Mouse (Mus musculus): Measurements from ENCODE around the gene P3h4. TPM values are rescaled to one million over a fixed set of nuclear protein-coding genes. Genes with fewer than 3 reads are reported as not detected.

Gene P3h4
- total RNA-seq (2021) = 1 to 10 TPM; 7.2 to 7.5 TPM

DNA sequence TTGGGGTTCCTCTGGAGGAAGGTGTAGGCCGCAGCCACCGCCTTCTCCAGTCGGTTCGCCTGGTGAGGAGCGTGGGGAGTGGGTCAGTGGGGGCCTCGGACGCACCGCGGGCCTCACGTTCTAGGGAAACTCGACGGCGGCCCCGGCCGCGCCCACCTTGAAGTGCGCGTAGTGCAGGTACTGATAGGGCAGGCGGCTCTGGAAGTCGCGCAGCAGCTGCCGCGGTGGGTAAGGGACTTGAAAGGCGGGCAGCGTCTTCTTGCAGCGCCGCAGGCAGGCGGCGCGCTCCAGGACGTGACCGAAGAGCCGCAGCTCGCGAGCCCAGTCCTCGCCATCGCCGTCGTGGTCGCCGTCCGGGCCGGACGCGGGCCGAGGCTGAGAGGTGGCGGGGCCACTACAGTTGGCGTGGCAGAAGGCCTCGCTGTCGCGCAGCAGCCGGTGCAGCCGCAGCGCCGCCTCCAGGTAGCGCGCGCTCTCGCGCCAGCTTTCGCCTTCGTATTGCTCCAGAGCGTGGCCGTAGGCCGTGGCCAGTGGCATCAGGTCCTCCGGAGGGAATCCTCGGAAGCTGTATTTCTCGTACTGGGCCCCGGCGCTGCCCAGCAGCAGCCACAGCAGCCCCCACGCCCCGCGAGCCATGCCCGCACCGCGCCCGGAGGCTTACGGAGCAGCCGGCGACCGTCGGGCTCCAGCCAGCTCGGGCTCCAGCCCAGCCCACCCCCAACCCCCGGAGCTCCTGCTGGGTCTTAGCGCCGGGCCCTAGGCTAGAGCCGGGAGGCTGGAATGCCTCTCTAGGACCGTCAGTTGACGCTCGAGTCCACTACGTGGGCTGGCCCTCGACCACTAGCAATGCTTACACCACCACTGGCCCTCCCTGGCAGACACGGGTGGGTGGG is at the start of gene P3h4:
Gene P3h4, minus strand, starts transcription at position 816 of the 893 bp plus-strand sequence.
- intact Hi-C loops (cut with DNase I) = no loop called here
- peak; percentile 65 to 80 for DNase-seq (ENCODE audit: low spot score in 2 of 2)

DNA sequence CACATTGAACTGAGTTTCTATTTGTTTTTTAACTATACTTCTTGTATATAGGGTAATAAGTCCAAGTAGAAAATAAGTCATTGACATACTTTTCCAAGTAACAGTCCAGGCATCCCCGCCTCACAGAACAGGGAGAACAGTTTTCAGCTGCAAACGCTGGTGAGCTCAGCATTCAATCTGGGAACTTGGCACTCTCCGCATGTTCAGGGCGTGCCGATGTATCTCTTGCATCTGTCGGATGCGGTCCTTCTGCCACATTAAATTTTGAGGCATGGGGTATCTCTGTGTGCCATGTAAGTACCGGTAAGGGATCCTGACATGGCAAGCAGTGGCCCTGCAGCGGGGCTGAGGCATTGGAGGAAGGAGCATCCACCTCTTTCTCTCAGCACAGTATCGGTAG is 48.1 kb upstream of the P3h4 start:
- intact Hi-C loops (cut with DNase I) = no loop called here
- DNase-seq (ENCODE audit: low spot score in 2 of 2) = peak in 1 of 2 experiments; percentile 52

DNA sequence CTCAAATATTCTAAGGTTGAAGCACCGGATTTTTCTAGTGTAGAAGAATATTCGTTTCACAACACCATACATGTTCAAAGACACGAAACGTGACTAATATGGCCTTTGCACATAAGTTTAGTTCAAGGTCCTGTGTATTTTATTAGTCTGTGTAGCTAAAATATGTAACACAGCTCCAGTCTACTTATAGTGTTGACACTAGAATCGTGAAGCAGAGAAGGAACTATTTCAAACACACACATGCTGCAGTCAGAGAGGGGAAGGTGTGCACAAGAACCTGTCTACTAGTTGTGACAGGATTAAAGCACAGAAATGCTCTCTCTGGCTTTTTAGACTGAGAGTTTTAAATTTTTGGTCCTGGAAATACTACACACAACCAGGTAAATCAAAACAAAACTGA is 43.1 kb upstream of the P3h4 start:
- no peak for DNase-seq (ENCODE audit: low spot score in 2 of 2)
- intact Hi-C loops (cut with DNase I) = no loop called here

DNA sequence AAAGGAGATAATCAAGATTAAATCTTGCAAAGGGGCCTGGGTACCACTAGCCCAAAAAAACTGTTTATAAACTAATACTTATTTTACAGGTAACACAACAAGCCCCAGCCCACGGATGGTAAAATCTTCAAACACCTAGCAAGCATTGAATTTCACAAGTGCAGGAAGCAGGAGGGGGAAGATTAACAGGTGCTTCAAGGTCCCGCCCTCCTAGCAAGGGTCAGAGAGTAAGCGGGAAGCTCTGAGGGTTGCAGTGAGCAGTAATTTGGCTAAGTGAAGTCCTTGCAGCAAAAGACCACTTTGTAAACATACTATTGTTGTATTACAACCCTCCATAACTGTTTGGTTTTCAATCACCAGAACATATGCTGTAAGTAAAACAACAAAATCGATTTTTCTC is 42.6 kb upstream of the P3h4 start:
- intact Hi-C loops (cut with DNase I) = no loop called here
- no peak for DNase-seq (ENCODE audit: low spot score in 2 of 2)

DNA sequence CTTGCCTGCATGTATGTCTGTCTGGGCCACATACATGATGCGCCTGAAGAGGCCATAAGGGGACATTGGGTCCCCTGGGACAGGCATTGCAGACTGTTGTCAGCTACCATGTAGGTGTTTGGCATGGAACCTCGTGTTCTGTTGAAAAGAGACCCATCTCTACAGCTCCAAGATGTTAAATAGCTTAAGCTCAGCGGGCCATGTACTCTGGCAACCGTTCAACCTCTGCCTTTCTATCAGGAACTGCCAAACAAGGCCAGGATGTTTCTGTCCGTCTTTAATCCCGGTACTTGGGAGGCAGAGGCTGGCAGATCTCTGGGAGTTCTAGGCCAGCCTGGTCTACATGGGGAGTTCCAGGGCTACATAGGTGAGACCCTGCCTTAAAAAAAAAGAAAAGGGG is 28.0 kb upstream of the P3h4 start:
- DNase-seq (ENCODE audit: low spot score in 2 of 2) = no peak
- intact Hi-C loops (cut with DNase I) = no loop called here

DNA sequence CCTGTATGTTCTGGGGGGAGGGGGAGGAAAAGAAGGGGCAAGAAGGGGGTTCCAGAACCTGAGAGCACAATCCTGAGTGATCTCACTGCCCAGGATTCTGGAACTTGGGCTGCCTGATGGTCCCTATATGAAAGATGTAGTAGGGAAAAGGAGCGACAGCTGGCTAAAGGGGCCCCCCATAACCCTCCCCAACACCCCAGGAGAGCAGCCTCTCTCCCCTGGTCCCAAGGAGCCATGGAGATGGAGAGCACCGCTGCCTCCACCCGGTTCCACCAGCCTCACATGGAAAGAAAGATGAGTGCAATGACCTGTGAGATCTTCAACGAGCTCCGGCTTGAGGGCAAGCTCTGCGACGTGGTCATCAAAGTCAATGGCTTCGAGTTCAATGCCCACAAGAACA is 27.2 kb upstream of the P3h4 start, which contains the start of the genes Nt5c3b and Klhl10:
Gene Nt5c3b, minus strand, starts transcription at position 12 of the 400 bp plus-strand sequence.
Gene Klhl10, plus strand, starts transcription at position 121 of the 400 bp plus-strand sequence.
- intact Hi-C loops (cut with DNase I) = no loop called here
- DNase-seq (ENCODE audit: low spot score in 2 of 2) = no peak

DNA sequence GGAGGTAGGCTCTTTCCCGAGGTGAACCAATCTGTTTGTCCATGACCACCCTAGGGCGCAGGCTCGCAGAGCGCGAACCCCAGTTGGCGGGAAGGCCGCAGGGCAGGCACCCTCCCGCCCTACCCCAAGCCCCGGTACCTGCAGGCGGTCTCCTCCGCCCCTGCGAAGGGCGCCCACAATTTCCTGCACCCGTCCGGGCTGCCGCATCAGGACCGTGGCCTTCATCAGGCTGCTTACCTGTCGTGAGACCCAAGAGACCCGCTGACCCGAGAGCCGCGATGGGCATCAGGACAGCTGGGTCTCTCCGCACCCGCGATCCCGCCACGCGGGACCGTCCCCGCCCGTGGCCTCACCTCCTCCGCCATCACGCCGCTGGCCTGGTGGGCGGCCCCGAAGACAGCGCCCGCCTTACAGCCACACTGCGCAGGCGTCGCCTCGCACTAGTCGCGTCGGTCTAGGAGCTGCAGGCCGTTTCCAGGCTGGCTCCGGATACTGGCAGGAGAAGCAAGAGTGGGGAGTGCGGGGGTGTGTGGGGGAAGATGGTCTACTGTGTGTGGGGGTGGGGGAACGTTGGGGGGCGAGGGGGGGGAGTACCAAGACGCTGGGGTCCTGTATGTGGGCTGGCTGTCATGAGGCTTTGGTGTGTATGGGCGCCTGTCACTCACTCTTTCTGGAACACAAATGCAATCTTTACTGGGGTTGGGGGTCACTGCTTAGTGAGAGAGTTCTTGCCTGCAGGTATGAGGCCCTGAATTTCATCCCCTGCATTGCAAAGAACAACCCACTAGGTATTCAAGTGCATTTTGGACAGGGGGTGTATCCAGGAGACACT is 26.3 kb upstream of the P3h4 start:
- intact Hi-C loops (cut with DNase I) = no loop called here

DNA sequence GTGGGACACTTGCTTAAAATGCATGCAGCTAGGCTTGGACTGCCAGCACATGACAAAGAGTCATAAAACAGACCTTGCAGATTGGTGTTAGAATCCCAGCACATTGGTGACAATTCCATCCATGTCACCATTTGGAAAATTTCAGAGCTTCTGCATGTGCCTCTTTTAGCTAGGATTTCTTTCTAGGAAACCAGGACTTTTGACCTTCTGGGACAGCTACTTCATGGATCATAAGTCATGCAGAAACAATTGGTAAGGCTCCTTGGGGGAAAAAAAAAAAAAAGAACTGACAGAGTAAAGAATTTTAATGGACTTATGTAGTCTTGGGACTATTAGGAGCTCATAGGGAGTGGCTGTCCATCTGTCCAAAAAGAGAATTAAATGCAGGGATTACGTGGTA is 23.3 kb upstream of the P3h4 start:
- intact Hi-C loops (cut with DNase I) = no loop called here
- no peak for DNase-seq (ENCODE audit: low spot score in 2 of 2)

More for the DNA sequence above, 26.3 kb upstream of the P3h4 start:
- DNase-seq (ENCODE audit: low spot score in 2 of 2) = peak; percentile 85 to 87

DNA sequence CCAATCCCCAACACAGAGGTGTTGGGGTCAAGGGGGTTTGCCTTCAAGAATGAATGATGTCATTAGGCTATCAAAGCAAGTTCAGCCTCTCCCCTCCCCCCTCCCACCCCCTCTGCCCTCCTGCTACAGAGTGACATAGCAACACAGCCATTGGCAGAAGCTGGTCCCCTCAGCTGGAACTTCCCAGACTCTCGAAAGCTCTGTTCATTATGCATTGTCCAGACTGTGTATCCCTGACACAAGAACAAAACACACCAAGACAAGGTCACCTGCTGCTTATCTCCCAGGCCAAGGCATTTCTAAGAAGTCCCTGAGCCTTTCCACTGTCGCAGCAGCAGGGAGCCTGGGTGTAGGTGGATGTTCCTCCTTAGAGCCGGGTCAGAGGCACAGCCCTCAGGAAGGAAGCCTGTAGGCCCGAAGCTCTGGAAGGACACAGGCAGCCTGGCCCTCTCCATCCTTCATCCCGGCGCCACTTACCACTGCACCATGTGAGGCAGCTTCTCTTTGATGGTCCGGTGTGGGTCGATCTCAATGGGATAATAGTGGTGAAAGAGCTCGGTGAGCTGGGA is 21.1 kb upstream of the P3h4 start:
- DNase-seq (ENCODE audit: low spot score in 2 of 2) = no peak
- intact Hi-C loops (cut with DNase I) = no loop called here

DNA sequence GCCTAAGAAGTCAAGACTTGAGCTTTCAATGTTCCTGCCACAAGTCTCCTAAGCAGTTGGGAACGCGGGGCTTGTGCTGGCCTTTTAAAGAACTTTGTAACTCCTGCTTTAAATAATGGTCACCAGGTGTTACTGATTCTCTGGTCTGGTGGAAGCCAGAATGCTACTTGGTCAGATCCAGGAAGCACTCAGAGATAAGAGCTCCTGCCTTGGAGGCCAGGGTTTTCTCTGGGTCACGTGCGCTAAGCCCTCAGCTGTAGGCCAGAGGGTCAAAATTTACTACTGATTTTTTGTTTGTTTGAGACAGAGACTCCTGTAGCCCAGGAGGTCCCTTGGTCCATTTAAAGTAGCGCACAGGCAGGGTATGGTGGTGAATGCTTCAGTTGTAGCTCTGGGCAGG is 17.4 kb upstream of the P3h4 start:
- DNase-seq (ENCODE audit: low spot score in 2 of 2) = no peak
- intact Hi-C loops (cut with DNase I) = no loop called here

DNA sequence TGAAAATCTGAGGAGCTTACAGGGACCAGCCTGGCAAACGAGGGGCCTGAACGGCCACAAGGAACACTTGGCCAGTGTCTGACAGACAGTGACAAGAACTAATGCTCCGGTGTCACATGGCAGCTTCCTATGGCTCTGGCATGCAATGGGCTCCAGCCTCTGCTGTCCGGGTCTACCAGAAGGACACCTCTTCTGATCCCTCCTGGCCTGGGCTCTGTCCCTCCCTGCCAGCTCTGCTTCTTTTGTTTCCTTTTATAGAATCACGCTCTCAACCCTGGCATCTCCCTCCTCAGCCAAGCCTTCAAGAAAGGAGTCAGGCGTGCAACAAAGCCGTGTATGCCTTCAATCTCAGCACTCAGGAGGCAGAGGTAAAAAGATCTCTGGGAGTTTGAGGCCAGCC is 15.4 kb upstream of the P3h4 start:
- DNase-seq (ENCODE audit: low spot score in 2 of 2) = no peak
- intact Hi-C loops (cut with DNase I) = no loop called here

DNA sequence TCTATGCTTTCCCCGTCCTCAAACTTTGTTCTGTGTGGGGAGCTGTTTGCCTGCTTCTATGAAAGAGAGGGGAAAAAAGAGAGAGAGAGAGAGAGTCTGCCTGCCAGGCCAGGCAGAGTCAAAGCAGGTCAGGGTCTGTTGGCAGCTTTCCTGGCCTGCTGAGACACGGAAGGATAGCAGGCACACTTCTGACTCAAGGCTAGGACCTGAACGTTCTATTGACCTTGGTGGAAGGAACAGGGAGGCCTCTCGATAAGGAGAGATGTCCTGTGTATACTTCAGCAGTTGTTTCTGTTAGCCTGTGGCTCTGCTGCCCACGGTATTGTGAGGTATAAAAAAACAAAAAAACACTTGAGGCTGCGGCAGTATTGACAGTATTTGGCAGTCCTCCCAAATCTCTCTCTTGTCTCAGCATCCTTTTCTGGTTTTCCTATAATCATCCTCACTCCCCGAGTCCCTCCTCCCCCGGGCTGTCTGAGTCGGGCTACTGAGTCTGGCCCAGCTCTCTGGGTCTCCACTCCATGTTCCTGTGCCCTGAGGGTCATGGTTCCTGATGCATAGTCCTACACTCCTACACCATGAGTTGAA is 14.1 kb upstream of the P3h4 start:
- intact Hi-C loops (cut with DNase I) = no loop called here
- DNase-seq (ENCODE audit: low spot score in 2 of 2) = no peak

DNA sequence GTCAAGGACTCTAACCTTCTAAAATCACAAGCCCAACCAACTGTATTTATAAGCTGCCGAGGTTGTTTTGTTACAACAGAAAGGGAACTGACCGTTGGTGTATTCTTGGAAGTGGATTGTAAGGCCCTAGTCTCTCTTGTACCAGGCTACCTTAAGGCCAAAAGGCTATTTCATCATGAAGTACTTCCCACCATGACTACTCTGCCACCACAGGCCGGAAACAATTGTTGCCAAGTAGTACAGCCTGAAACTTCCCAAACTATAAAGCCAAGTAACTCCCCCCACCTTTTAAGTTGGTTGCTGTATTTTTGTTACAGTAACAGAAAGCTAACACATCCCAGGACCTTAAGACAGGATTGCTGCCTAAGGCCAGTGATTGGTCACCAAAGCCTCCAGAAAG is 12.2 kb upstream of the P3h4 start:
- no peak for DNase-seq (ENCODE audit: low spot score in 2 of 2)
- intact Hi-C loops (cut with DNase I) = loop anchor here (2.0 kb wide), 1 partner anchor 46 kb away; the partner anchor contains the start of gene Klhl11

DNA sequence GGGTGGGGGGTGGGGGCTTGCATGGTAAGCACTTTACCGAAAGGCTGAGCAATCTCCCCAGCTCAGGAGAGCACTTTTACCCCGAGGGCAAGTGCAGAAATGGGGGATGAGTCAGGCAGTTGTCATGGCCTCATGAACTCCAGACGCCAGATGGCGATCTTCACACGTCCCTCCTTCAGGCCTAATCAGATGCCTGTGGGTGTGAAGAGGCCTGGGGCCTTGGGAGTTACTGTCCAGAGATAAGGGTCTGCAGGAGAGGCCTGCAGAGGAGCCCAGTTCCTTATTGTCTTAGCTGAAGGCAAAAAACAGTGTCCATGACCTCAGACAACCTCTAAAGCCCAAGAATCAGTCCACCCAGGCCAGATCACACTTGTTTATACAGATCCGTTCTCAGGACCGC is 11.2 kb upstream of the P3h4 start:
- intact Hi-C loops (cut with DNase I) = loop anchor here (2.0 kb wide), 1 partner anchor 47 kb away; the partner anchor contains the start of gene Klhl11
- DNase-seq (ENCODE audit: low spot score in 2 of 2) = peak; percentile 62 to 68

DNA sequence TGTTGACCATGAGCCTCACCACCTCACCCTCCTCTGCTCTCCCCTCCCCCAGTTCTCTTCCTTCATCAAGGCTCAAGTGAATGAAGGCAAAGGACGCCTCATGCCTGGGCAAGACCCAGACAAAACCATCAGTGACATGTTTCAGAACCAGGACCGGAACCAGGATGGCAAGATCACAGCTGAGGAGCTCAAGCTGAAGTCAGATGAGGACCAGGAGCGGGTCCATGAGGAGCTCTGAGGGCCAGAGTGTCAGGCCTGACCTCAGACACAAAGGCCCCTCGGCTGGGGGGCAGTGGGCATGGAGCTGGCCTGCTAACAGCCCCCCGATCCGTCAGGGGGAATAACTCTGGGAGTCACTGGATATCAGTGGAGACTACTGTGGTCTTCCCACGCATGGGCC is 9.2 kb upstream of the P3h4 start:
- intact Hi-C loops (cut with DNase I) = no loop called here
- DNase-seq (ENCODE audit: low spot score in 2 of 2) = no peak

DNA sequence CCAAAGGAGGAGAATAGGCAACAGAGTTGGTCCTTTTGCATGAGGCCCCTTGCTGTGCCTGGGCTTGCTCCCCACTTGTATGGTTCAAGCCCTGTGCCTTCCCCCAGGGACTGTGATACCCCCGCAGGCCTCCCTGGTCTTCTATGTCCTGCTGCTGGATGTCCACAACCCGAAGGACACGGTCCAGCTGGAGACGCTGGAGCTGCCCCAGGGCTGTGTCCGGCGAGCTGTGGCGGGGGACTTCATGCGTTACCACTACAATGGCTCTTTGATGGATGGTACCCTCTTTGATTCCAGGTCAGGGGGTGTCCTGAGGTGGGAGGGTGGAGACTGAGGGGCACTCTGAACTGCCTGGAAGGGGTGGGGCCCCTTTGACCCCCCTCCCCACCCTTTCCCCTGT is 6.9 kb upstream of the P3h4 start:
- DNase-seq (ENCODE audit: low spot score in 2 of 2) = no peak
- intact Hi-C loops (cut with DNase I) = no loop called here

DNA sequence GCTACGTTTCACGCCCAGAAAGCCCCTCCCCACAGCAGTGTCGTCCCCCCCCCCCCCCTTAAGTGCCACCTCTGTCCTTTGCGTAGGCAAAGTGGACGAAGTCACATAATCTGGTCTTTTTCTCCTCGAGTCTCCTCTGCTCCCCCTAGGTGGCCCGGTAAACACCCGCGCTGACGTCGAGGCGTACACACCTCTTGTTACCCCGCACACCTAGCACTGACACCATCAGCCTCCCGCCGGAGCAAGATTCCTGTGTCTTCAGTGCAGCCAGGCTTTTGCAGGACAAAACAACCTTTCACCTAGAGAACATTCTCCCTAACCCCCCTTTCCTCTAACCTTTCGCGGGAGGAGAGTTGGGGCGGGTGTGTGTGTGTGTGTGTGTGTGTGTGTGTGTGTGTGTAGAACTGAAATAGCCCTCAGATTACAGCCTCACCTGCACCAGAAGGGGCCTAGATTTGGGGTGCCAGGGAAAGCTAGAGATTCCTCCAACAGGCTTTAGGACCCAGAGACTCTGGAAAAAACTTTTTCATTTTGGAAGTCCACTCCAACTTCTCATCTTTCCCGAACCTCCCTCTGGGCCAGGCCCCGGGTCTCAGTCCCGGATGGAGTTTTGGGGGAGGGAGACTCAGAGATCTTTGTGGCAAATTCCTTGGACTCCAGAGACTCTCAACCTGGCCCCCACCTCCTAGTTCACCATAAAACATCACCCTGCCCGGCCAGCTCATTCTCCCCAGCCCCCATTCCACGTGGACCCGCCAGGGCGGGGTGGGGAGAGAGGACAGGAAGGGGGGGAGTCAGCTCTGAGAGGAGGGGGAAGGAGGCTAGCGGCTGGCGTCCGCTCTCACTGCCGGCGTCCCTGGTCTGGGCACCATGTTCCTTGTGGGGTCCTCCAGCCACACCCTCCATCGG is 532 bp upstream of the P3h4 start, which contains the start of gene Fkbp10:
Gene Fkbp10, plus strand, starts transcription at position 784 of the 909 bp plus-strand sequence.
- DNase-seq (ENCODE audit: low spot score in 2 of 2) = no peak
- intact Hi-C loops (cut with DNase I) = no loop called here

DNA sequence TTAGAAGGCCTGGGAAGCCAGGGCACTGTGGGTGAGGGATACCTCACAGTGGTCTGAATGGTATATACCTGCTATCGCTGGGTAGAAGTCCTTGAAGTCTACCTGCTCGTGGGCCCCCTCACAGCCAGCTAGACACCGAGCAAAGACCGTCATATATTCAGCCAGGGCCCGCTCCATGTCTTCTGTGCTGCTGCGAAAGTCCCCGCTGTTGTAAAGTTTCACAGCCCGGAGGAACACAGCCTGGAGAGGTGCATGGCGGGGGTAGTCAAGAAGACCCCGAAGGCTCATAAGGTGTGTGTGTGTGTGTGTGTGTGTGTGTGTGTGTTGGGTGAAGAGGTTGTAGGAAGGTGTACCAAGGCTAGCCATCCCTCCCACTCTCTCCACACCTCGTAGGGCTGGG is 1.1 kb downstream of the P3h4 start:
- no peak for DNase-seq (ENCODE audit: low spot score in 2 of 2)
- intact Hi-C loops (cut with DNase I) = no loop called here

DNA sequence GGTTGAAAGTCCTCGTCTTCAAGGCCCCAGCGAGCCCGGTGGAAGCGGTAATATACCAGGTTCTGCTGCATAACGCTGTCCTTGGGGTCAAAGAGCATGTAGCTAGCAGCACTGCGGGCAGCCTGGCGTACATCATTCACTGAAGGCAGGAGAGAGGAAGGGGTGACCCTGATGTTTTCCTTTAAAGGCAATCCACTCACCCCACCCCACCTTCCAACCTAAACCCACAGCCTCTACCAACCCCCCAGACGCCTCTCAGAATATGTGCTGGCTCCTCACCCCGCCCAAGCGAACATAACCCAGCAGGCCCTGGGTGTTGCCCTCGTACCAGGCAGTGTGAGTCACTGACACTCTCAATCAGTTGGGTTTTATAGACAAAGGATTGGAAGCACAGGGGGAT is 2.9 kb downstream of the P3h4 start:
- DNase-seq (ENCODE audit: low spot score in 2 of 2) = no peak

More for the DNA sequence above, 2.9 kb downstream of the P3h4 start:
- intact Hi-C loops (cut with DNase I) = no loop called here
